Mouse (Mus musculus) right cerebral cortex, adult 18-20 months (tissue): ENCODE results near the gene Olfr920.

Source experiments
- DNase-seq: peaks from one replicate; pipeline ENCODE4 v3.0.0; 2022; ENCODE audit warnings: mixed read lengths

Olfr920 gene

DNA sequence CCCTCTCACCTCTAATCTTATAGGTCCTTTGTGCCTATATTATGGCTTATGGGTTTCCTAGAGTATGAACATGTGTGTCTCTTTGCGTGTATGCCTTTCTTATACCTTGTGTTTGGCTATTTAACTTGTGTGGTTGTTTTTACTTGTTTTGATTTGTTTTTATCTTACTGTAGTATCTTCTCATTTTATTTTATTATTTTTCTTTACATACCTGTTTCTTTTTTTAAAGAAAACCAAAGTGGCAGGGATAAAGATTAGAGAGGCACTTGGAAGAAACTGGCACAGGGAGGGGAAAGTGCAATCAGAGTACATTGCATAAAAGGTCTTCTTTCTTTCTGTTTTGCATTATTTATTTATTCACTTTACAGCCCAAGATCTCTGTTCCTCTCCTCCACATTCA lies at the start of gene Olfr920:
Gene Olfr920, plus strand, starts transcription at position 301 of the 400 bp plus-strand sequence.
- no peak for DNase-seq

DNA sequence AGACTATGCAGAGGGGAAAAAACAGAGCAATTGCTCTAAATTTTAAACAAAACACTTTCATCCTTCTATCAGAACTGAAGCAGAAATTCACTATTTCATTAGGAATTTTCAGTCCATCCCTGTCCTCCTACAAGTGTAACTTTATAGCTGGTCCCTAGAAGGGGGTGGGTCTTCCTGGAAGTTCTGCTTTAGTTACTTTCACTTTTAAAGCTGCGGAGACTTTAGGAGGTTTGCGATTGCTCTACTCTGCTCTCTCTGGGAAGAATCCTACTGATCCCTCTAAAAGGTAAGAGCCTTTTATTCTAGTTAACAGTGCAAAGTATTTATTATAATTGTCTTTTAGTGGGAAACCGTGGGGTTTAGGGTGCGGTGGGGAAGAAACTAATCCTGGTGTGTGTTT lies 34.0 kb upstream of the Olfr920 start, which contains the start of gene Vwa5a:
Gene Vwa5a, plus strand, starts transcription at position 167 of the 400 bp plus-strand sequence.
- DNase-seq = no peak

DNA sequence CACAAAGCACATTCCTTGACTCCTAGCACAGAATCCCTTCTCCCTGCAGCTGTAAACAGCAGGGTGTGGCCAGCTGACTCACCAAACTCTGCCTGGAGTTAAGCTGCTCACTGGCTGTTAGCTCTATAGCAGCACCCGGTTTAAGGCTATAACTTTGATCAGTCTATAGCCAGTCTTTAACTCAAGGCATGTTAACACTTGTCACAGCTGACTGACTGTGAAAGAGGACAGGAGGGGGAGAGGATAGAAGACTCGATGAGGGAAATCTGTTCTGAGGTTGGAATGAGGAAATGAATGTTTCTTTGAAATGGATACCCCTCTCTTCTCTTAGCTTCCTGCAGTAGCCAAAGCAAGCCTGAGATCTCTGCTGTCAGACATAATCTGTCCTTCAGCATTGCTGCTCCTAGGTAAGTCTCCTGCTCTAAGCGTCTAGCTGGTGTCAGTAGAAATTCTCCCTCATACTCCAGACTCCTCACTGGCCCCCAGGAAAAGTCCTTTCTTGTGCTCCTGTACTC lies 33.1 kb upstream of the Olfr920 start:
- peak; percentile 11 for DNase-seq

DNA sequence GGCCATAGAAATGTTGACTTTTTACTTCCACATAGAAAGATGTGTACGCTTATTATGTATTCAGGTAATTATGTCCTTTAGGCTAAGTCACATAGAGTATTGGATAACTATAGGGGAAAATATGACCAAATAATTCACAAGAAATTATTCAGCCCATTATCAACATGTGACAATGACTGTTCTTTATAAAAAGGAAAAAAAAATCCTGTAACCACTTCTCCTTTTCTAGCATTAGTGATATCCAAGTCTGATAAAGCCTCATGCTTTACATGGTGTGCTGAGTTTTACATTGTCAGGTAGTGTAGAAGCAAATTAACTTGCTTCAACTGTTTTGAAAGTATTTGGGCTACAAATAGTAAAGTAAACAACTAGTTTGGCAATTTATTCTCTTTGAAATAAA lies 28.1 kb upstream of the Olfr920 start:
- DNase-seq = no peak

DNA sequence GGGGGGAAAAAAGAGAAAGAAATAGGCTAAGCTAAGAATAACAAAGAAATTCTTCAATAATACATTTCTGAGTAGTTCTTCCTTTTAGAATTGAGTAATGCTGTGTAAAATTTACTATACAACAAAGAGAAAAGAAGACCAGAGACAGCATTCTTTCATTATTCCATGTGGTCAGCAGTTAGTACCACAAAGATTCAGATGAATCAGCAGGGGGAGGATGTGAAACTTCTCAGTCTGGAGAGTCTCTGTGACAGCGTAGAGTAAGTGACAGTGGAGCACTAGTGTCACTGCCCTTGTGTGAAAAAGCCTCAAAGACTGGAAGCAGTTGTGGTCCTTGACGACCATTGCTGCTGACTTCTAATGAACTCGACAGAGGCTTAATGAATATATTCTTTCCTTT lies 23.9 kb upstream of the Olfr920 start:
- no peak for DNase-seq

DNA sequence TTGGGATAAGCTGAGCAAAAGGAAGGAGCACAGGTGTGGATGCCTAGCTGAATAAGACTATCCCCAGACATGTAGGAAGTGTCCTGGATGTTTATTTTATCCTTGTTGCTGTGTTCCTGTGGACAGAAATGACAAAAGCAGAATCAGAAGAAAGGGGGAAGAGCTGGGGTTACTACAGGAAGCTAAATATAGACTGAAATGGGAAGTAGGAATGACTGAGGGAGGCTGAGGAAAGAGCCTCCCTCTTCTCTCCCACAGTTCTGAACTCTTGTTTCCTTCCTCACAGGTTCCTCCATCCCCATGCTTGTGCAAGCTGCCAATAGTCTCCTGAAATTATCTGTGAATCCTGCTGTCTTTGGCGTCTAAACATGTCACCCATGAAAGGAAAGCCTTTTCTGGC lies 10.7 kb upstream of the Olfr920 start:
- no peak for DNase-seq

DNA sequence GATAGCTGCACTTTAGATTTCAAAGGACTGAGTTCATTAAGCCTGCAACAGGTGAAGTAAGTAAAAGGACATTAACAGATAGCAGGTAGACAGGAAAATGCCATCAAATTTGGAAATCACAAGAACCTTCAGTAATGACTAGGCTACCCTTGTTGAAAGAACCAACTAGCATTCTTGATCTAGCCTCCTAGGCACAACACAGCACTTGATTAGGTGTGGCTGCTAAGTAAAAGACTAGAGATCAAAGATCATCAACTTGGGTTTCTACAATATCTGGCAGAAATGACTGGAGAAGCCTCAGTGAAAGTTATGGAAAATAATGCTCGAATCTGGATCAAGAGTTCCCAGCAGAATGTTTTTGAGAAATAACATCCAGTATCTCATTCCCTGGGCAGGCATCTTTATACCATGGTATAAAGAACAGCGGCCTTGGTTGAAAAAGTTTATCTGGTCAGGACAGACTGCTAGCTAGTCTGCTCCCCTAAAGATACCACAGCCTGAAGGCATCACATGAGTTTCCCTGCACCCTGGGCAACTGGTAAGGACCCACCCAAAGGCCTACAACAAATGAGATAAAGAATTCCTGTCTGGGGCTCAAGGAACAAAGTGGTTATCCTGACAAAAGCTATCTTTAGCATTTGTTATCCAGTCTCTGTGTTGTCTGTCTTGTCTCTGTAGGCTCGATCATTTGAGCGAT lies 7.3 kb upstream of the Olfr920 start:
- DNase-seq = no peak

DNA sequence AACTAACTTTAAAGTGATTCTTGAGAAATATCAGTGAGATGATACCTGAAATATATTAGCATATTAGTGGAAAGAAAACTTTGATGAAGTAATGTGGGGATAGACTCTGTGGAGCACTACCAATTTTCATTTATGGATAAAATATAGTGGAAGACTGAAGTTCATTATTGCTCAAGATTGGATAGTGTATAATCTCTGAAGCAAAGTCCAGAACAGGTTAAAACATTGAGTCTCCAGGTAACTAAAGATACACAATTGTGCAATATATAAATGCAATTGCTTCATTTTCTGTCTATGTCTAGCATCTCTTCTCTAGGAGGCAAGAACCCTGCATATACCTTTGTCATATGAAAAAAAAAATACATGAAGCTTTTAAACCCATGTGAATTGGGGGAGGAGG lies 20.7 kb downstream of the Olfr920 start, which contains the start of gene Olfr921:
Gene Olfr921, plus strand, starts transcription at position 301 of the 400 bp plus-strand sequence.
- DNase-seq = no peak

DNA sequence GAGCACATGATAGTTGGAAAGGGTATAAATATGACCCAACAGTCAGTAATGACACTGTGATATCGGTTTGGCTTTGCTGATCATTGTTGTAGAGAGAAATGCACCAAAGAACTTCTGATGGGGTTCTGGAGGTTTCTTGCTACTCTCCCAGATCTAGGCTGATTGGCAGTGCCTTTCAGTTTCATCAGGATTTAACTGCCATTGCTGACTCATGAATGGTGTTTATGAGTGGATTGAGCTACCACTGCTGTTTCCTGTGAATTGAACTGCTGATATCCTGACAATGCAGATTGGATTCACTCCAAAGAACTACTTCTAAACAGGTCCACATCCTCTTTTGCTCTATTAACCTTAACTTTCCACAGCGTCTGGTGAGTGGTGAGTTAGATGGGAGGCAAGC lies 40.6 kb downstream of the Olfr920 start:
- no peak for DNase-seq

DNA sequence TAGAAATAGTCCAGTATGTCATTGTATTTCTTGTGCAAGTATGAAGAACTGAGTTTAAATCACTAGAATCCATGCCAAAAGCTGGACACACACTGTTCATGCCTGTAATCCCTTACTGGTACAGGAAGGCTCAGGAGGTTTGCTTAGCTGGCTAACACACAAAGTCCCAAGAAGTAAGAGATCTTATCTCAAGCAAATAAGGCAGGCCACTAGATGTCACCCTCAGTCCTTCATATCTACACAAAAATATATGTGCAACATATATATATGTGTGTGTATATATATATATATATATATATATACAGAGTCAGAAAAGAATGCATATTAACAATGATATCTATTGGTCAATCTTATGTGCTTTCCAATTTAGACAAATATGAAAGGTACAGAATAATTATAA lies 53.6 kb downstream of the Olfr920 start:
- peak; percentile 4 for DNase-seq
